Mouse (Mus musculus) neural tube, embryonic 11.5 days (tissue): ENCODE measurements around the gene Tas2r135. TPM values are rescaled to one million over a fixed set of nuclear protein-coding genes. Genes with fewer than 3 reads are reported as not detected.

Experiments
- ATAC-seq: fragments of 200-750 bp; cut with Nextera tagmentation; 2 replicates; pipeline ENCODE4 v1.8.0; 2017; ENCODE audit warnings: moderate number of reproducible peaks, mild to moderate bottlenecking, moderate TSS enrichment, moderate library complexity; ENCODE audit not compliant: insufficient read depth, low FRiP score, low TSS enrichment
- DNase-seq: peaks from one replicate; pipeline ENCODE4 v3.0.0-alpha.2; 2015; ENCODE audit warnings: low spot score
- H3K27ac ChIP-seq: fragments of 300-500 bp; sonication (generic); 2 replicates; pipeline ENCODE4 v1.5.1; 2014; ENCODE audit warnings: low read depth, mild to moderate bottlenecking, low read length
- H3K27me3 ChIP-seq: fragments of 300-500 bp; sonication (generic); 2 replicates; pipeline ENCODE4 v1.6.1; 2014; ENCODE audit warnings: mild to moderate bottlenecking, low read length, mixed read lengths; ENCODE audit not compliant: control insufficient read depth, insufficient read depth
- H3K36me3 ChIP-seq: fragments of 300-500 bp; sonication (generic); 2 replicates; pipeline ENCODE4 v1.6.1; 2014; ENCODE audit warnings: mild to moderate bottlenecking, low read length, moderate library complexity, mixed read lengths; ENCODE audit not compliant: control insufficient read depth, insufficient read depth
- H3K4me1 ChIP-seq: fragments of 300-500 bp; sonication (generic); 2 replicates; pipeline ENCODE4 v1.6.1; 2014; ENCODE audit warnings: low read length, mixed read lengths; ENCODE audit not compliant: control insufficient read depth, insufficient read depth
- H3K4me2 ChIP-seq: fragments of 300-500 bp; sonication (generic); 2 replicates; pipeline ENCODE4 v1.6.1; 2014; ENCODE audit warnings: low read depth, mild to moderate bottlenecking, moderate library complexity
- H3K4me3 ChIP-seq: fragments of 300-500 bp; sonication (generic); 2 replicates; pipeline ENCODE4 v1.5.1; 2014; ENCODE audit warnings: low read depth, low read length
- H3K9ac ChIP-seq: fragments of 300-500 bp; sonication (generic); 2 replicates; pipeline ENCODE4 v1.6.1; 2014; ENCODE audit warnings: mild to moderate bottlenecking, low read length
- H3K9me3 ChIP-seq: fragments of 300-500 bp; sonication (generic); 2 replicates; pipeline ENCODE4 v1.6.1; 2016; ENCODE audit warnings: low read length; ENCODE audit not compliant: control insufficient read depth
- WGBS: fragments of 180-500 bp; shearing (Covaris S2); extraction: QIAGEN DNeasy Blood & Tissue Kit; methylation state at CpG from one replicate; pipeline ENCODE4 v1.1.7; 2014; 5-methylcytosine and 5-hydroxymethylcytosine counted together
- polyA plus RNA-seq: library from polyadenylated mRNA; unstranded; fragments of >200 nt; fragmentation: Nextera tagmentation; extraction: Ambion mirVana; gene quantifications from 2 replicates; pipeline ENCODE4 v1.2.1, GENCODE M21; 2014

Tas2r135 gene
- polyA plus RNA-seq, 1 experiment from 2014 or later, result not detected

- Histone ChIP-seq H3K27me3 (no peaks in the 10 kb centered on the region), H3K9ac (no peak within 1 kb of the TSS), H3K27ac (no peak within 1 kb of the TSS), H3K36me3 (no peaks in the 10 kb centered on the region), H3K4me2 (no peak within 1 kb of the TSS), H3K4me3 (no peak within 1 kb of the TSS), H3K4me1 (no peaks in the 10 kb centered on the region), H3K9me3 (no peaks in the 10 kb centered on the region)
- DNase-seq (no peak), ATAC-seq (no peak)
- 93% methylated on average over 6 of the region's 6 CpGs for WGBS
These were observed 29.2 kb downstream of the Tas2r135 start, which contains the start of gene Tas2r126 for GRCm38 (mm10) chr6:42434446-42434845. TSS of gene Tas2r126 (plus strand) at chr6:42434535.

GRCm38 (mm10) chr6:42435490-42435889, 30.3 kb downstream of the Tas2r135 start:
- no peaks in the 10 kb centered on the region for H3K9me3 ChIP-seq
- no peak overlapping the region for H3K4me2 ChIP-seq
- WGBS, result 82% methylated on average over 2 of the region's 2 CpGs
- no peak for DNase-seq
- no peak overlapping the region for H3K27ac ChIP-seq
- no peaks in the 10 kb centered on the region for H3K4me1 ChIP-seq
- no peak overlapping the region for H3K4me3 ChIP-seq
- H3K9ac ChIP-seq, result no peak overlapping the region
- ATAC-seq, result no peak
- H3K36me3 ChIP-seq, result no peaks in the 10 kb centered on the region
- H3K27me3 ChIP-seq, result no peaks in the 10 kb centered on the region

GRCm38 (mm10) chr6:42441395-42441794, 36.2 kb downstream of the Tas2r135 start:
- Histone ChIP-seq H3K4me3 (no peak overlapping the region), H3K27ac (no peak overlapping the region), H3K9me3 (no peaks in the 10 kb centered on the region), H3K4me2 (no peak overlapping the region), H3K27me3 (no peaks in the 10 kb centered on the region), H3K4me1 (no peaks in the 10 kb centered on the region), H3K36me3 (no peaks in the 10 kb centered on the region), H3K9ac (no peak overlapping the region)
- ATAC-seq (no peak), DNase-seq (no peak)
- 81% methylated on average over 2 of the region's 2 CpGs for WGBS

- no peak overlapping the region for H3K27ac ChIP-seq
- H3K9me3 ChIP-seq, result no peaks in the 10 kb centered on the region
- ATAC-seq (no peak), DNase-seq (no peak)
- no peaks in the 10 kb centered on the region for H3K36me3 ChIP-seq
- 86% methylated on average over 2 of the region's 2 CpGs for WGBS
- no peak overlapping the region for H3K9ac ChIP-seq
- no peak overlapping the region for H3K4me3 ChIP-seq
- H3K27me3 ChIP-seq, result no peaks in the 10 kb centered on the region
- H3K4me2 ChIP-seq, result no peak overlapping the region
- no peaks in the 10 kb centered on the region for H3K4me1 ChIP-seq
These were observed 39.3 kb downstream of the Tas2r135 start for GRCm38 (mm10) chr6:42444491-42444890.

GRCm38 (mm10) chr6:42447381-42447780, 42.1 kb downstream of the Tas2r135 start:
- H3K27me3 ChIP-seq, result no peaks in the 10 kb centered on the region
- no peak overlapping the region for H3K27ac ChIP-seq
- WGBS, result 76% methylated on average over 2 of the region's 2 CpGs
- ATAC-seq (no peak), DNase-seq (no peak)
- H3K4me1 ChIP-seq, result no peaks in the 10 kb centered on the region
- H3K4me2 ChIP-seq, result no peak overlapping the region
- H3K9me3 ChIP-seq, result no peaks in the 10 kb centered on the region
- H3K36me3 ChIP-seq, result no peaks in the 10 kb centered on the region
- H3K9ac ChIP-seq, result no peak overlapping the region
- no peak overlapping the region for H3K4me3 ChIP-seq

Other genes with a start within 250 kb of the Tas2r135 start
- gene Tas2r144, start 190.1 kb upstream of the Tas2r135 start, polyA plus RNA-seq, result not detected in 2 replicates
- gene Gstk1, start 159.5 kb upstream of the Tas2r135 start, polyA plus RNA-seq, result 21.0 and 21.2 TPM in 2 replicates
- gene Tmem139, start 143.5 kb upstream of the Tas2r135 start, polyA plus RNA-seq, result 0.27 and 0.35 TPM in 2 replicates
- 69.2 and 72.0 TPM in 2 replicates for gene Casp2, start 140.4 kb upstream of the Tas2r135 start, polyA plus RNA-seq
- 0.92 and 1.7 TPM in 2 replicates for gene Clcn1, start 118.7 kb upstream of the Tas2r135 start, polyA plus RNA-seq
- 2.7 and 3.4 TPM in 2 replicates for gene Fam131b, start 80.8 kb upstream of the Tas2r135 start, polyA plus RNA-seq
- 86.3 and 87.0 TPM in 2 replicates for gene Zyx, start 55.8 kb upstream of the Tas2r135 start, polyA plus RNA-seq
- 0.82 and 1.1 TPM in 2 replicates for gene Epha1, start 32.2 kb upstream of the Tas2r135 start, polyA plus RNA-seq
- gene Tas2r143, start 5.2 kb upstream of the Tas2r135 start, polyA plus RNA-seq, result not detected in 2 replicates
- not detected in 2 replicates for gene Tas2r126, start 29.1 kb downstream of the Tas2r135 start, polyA plus RNA-seq
- not detected in 2 replicates for gene Olfr458, start 59.8 kb downstream of the Tas2r135 start, polyA plus RNA-seq
- gene Olfr457, start 70.9 kb downstream of the Tas2r135 start, polyA plus RNA-seq, result not detected in 2 replicates
- not detected in 2 replicates for gene Olfr456, start 81.8 kb downstream of the Tas2r135 start, polyA plus RNA-seq
- not detected in 2 replicates for gene Olfr455, start 142.2 kb downstream of the Tas2r135 start, polyA plus RNA-seq
- not detected in 2 replicates for gene Tcaf3, start 192.3 kb downstream of the Tas2r135 start, polyA plus RNA-seq
- 1.6 and 1.8 TPM in 2 replicates for gene Tcaf2, start 239.8 kb downstream of the Tas2r135 start, polyA plus RNA-seq